Mouse (Mus musculus) kidney, embryonic 16.5 days (tissue): Measurements from ENCODE around the gene Cabp4. TPM values are rescaled to one million over a fixed set of nuclear protein-coding genes. Genes with fewer than 3 reads are reported as not detected.
A peak's percentile ranks its signal among the peaks of the same experiment; 100 is the strongest.

Experiments used
- ATAC-seq: fragments of 200-750 bp; cut with Nextera tagmentation; 2 replicates; pipeline ENCODE4 v1.8.0; 2017; ENCODE audit warnings: moderate TSS enrichment; ENCODE audit not compliant: low FRiP score, low TSS enrichment
- H3K27ac ChIP-seq: fragments of 300-500 bp; sonication (generic); 2 replicates; pipeline ENCODE4 v1.5.1; 2014; ENCODE audit warnings: low read length
- H3K27me3 ChIP-seq: fragments of 300-500 bp; sonication (generic); 2 replicates; pipeline ENCODE4 v1.6.1; 2014; ENCODE audit warnings: low read length, control low read depth, mixed read lengths; ENCODE audit not compliant: insufficient read depth
- H3K36me3 ChIP-seq: fragments of 300-500 bp; sonication (generic); 2 replicates; pipeline ENCODE4 v1.6.1; 2014; ENCODE audit warnings: low read length, control low read depth, mixed read lengths; ENCODE audit not compliant: insufficient read depth
- H3K4me1 ChIP-seq: fragments of 300-500 bp; sonication (generic); 2 replicates; pipeline ENCODE4 v1.6.1; 2014; ENCODE audit warnings: low read length, control low read depth, mixed read lengths; ENCODE audit not compliant: insufficient read depth
- H3K4me2 ChIP-seq: fragments of 300-500 bp; sonication (generic); replicated peaks from 2 replicates; pipeline ENCODE4 v1.6.1; 2014; ENCODE audit warnings: low read depth, low read length
- H3K4me3 ChIP-seq: fragments of 300-500 bp; sonication (generic); 2 replicates; pipeline ENCODE4 v1.5.1; 2014; ENCODE audit warnings: mild to moderate bottlenecking, low read length
- H3K9ac ChIP-seq: fragments of 300-500 bp; sonication (generic); replicated peaks from 2 replicates; pipeline ENCODE4 v1.6.1; 2014; ENCODE audit warnings: low read length
- H3K9me3 ChIP-seq: fragments of 300-500 bp; sonication (generic); 2 replicates; pipeline ENCODE4 v1.6.1; 2016; ENCODE audit warnings: low read length, control low read depth
- WGBS: fragments of 180-500 bp; shearing (Covaris S2); extraction: QIAGEN DNeasy Blood & Tissue Kit; methylation state at CpG from one replicate; pipeline ENCODE4 v1.1.7; 2014; 5-methylcytosine and 5-hydroxymethylcytosine counted together
- polyA plus RNA-seq: library from polyadenylated mRNA; unstranded; fragments of >200 nt; fragmentation: Nextera tagmentation; extraction: Ambion mirVana; gene quantifications from 2 replicates; pipeline ENCODE4 v1.2.1, GENCODE M21; 2015

The Cabp4 gene
- polyA plus RNA-seq, 1 experiment from 2014 or later = 0.14 TPM

GRCm38 (mm10) chr19:4148491-4148806 lies 4.6 kb upstream of the Cabp4 start, which contains the start of gene Coro1b:
Gene Coro1b, plus strand, starts transcription at chr19:4148619.
- under 1% methylated on average over 22 of the region's 33 CpGs for WGBS
- no peaks in the 10 kb centered on the region for H3K9me3 ChIP-seq
- H3K27ac ChIP-seq = peak within 1 kb of the TSS; percentile 65
- peak; percentile 95 for ATAC-seq
- no peaks in the 10 kb centered on the region for H3K27me3 ChIP-seq
- peak within 1 kb of the TSS; percentile 91 for H3K4me2 ChIP-seq
- H3K36me3 ChIP-seq = peaks cover 10% of the 10 kb centered on the region
- H3K9ac ChIP-seq = peak within 1 kb of the TSS; percentile 93
- peaks cover 25% of the 10 kb centered on the region for H3K4me1 ChIP-seq
- H3K4me3 ChIP-seq = peak within 1 kb of the TSS; percentile 84

- peak overlapping the region; percentile 63; the same call in 1 of the 2 replicates for H3K9ac ChIP-seq
- H3K27me3 ChIP-seq = no peaks in the 10 kb centered on the region
- WGBS = 34% methylated on average over 9 of the region's 9 CpGs
- H3K27ac ChIP-seq = peak overlapping the region; percentile 42
- peak overlapping the region; percentile 91 for H3K4me2 ChIP-seq
- no peaks in the 10 kb centered on the region for H3K9me3 ChIP-seq
- H3K36me3 ChIP-seq = peaks cover 8% of the 10 kb centered on the region
- peak; percentile 2; the same call in 1 of the 2 replicates for ATAC-seq
- H3K4me3 ChIP-seq = peak overlapping the region; percentile 84
- H3K4me1 ChIP-seq = peaks cover 25% of the 10 kb centered on the region
Measured at GRCm38 (mm10) chr19:4147782-4148490, 4.1 kb upstream of the Cabp4 start.

GRCm38 (mm10) chr19:4147022-4147405 lies 3.2 kb upstream of the Cabp4 start:
- no peaks in the 10 kb centered on the region for H3K27me3 ChIP-seq
- peaks cover 28% of the 10 kb centered on the region for H3K4me1 ChIP-seq
- no peak overlapping the region for H3K27ac ChIP-seq
- no peak overlapping the region for H3K4me3 ChIP-seq
- peaks cover 8% of the 10 kb centered on the region for H3K36me3 ChIP-seq
- no peaks in the 10 kb centered on the region for H3K9me3 ChIP-seq
- no peak overlapping the region for H3K4me2 ChIP-seq
- 69% methylated on average over 3 of the region's 3 CpGs for WGBS
- no peak for ATAC-seq
- H3K9ac ChIP-seq = no peak overlapping the region

GRCm38 (mm10) chr19:4146366-4147021 lies 2.7 kb upstream of the Cabp4 start:
- Histone ChIP-seq H3K4me2 (no peak overlapping the region), H3K9ac (no peak overlapping the region), H3K27me3 (no peaks in the 10 kb centered on the region), H3K4me3 (no peak overlapping the region), H3K4me1 (peaks cover 28% of the 10 kb centered on the region), H3K27ac (no peak overlapping the region), H3K9me3 (no peaks in the 10 kb centered on the region), H3K36me3 (peaks cover 8% of the 10 kb centered on the region)
- WGBS = 65% methylated on average over 12 of the region's 12 CpGs
- no peak for ATAC-seq

DNA sequence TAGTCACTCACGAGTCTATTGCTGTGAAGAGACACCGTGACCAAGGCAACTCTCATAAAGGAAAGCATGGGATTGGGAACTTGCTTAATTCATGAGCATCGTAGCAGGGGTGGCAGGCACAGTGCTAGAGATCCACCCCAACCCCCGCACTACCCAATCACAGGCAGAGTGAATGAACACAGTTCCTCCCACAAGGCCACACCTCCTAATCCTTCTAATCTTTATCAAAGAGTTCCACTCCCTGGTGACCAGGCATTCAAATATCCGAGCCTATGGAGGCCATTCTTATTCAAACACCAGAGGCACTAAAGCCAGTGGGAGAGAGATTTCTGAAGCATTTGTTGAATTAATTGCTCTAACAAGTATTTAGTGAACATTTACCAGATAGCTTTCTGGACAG lies 2.1 kb upstream of the Cabp4 start:
- Histone ChIP-seq H3K27me3 (no peaks in the 10 kb centered on the region), H3K27ac (no peak overlapping the region), H3K4me3 (no peak overlapping the region), H3K9me3 (no peaks in the 10 kb centered on the region), H3K4me2 (no peak overlapping the region), H3K9ac (no peak overlapping the region), H3K36me3 (peaks cover 4% of the 10 kb centered on the region; the same call in 1 of the 2 replicates), H3K4me1 (peaks cover 28% of the 10 kb centered on the region)
- no peak for ATAC-seq
- 95% methylated on average over 5 of the region's 5 CpGs for WGBS

DNA sequence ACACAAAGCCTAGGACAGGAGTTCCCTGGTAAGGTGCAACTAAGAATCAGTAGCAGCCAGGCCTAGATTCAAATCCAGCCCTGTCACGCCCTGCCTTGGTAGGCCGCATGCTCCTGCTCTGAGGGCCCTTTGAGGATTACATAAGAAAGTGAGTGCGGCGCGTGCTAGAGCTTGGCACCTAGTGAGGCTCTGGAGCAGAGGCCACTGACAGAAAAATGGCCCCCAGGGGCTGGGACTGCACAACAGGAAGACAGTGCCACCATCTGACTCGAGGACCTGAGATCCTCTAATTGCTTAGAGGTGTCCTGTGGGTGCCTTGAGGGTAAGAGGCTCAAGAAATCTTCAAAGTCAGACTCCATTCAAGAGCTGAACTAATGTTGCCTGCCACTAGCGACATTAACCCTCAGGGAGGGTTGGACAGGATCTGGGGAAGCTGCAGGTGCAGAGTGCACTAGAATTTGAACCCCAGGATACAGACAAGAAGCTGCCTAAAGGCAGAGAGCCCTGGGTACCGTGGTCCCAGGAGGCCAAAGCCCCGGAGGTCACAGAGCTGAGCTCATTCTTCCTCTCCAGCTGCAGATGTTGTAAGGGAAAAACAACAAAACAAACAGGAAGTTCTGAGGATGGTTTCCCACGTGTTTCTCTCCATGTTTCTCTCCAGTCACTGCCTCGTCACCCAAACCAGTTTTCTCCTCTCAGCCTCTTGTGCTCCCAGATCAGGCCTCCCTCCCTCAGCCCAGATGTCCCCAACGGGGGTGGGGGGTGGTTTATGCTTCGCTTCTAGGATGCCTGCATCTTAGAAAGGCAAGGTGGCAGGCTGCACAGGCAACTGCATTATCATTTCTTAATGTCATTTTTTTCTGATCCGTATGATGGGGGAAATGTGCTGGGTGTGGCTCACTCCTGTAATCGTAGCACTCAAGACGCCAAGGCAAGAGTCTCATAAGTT lies 991 bp upstream of the Cabp4 start:
- no peaks in the 10 kb centered on the region for H3K9me3 ChIP-seq
- 74% methylated on average over 16 of the region's 16 CpGs for WGBS
- no peak overlapping the region for H3K9ac ChIP-seq
- H3K27ac ChIP-seq = no peak overlapping the region
- no peaks in the 10 kb centered on the region for H3K27me3 ChIP-seq
- no peak for ATAC-seq
- no peaks in the 10 kb centered on the region for H3K36me3 ChIP-seq
- H3K4me2 ChIP-seq = no peak overlapping the region
- no peak overlapping the region for H3K4me3 ChIP-seq
- peaks cover 19% of the 10 kb centered on the region for H3K4me1 ChIP-seq

DNA sequence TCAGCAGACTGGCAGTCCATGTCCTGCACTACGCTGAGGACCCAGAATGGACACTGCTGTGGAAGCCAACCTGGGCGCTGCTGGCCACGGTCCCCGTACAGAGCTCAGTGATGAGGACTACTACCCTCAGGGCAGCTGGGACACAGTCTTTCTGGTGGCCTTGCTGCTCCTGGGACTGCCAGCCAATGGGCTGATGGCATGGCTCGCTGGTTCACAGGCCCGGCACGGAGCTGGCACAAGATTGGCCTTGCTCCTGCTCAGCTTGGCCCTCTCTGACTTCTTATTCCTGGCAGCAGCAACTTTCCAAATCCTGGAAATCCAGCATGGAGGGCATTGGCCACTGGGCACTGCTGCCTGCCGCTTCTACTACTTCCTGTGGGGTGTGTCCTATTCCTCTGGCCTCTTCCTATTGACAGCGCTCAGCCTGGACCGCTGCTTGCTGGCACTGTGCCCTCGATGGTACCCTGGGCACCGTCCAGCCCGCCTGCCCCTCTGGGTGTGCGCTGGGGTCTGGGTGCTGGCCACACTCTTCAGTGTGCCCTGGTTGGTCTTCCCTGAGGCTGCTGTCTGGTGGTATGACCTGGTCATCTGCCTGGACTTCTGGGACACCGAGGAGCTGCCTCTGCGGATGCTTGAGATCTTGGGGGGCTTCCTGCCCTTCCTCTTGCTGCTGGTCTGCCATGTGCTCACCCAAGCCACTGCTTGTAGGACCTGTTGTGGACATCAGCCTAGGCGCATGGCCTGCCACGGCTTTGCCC lies 1.2 kb downstream of the Cabp4 start:
- WGBS = 89% methylated on average over 18 of the region's 18 CpGs

DNA sequence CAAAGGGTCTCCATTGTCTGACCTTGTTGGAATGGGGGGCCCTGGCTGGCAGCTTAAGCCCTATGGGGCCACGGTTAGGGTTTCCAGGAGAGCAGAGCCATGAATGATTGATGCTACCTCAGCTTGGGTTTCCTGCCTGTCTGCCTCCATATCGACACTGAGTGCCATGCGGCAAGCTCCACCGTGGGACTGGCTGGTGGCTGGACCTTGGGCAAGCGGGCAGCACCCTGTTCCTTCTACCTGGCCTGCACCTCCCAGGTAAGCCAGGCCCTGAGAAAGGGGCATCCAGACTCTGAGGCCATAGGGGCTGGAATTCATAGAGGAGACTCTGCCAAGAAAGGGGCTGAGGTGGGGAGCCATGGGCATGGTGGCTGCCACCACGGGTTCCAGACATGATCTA lies 3.7 kb downstream of the Cabp4 start:
- no peak overlapping the region for H3K27ac ChIP-seq
- WGBS = 64% methylated on average over 6 of the region's 6 CpGs
- no peaks in the 10 kb centered on the region for H3K9me3 ChIP-seq
- no peak overlapping the region for H3K4me2 ChIP-seq
- no peak overlapping the region for H3K9ac ChIP-seq
- no peak for ATAC-seq
- no peaks in the 10 kb centered on the region for H3K27me3 ChIP-seq
- H3K4me3 ChIP-seq = no peak overlapping the region
- H3K36me3 ChIP-seq = no peaks in the 10 kb centered on the region
- H3K4me1 ChIP-seq = 0 out of 2 replicates have a peak, but pooled peaks cover 3% of the 10 kb centered on the region

More for the DNA sequence above, 1.2 kb downstream of the Cabp4 start:
- Histone ChIP-seq H3K9ac (no peak overlapping the region), H3K27ac (no peak overlapping the region), H3K4me2 (no peak overlapping the region), H3K36me3 (no peaks in the 10 kb centered on the region), H3K9me3 (no peaks in the 10 kb centered on the region), H3K27me3 (no peaks in the 10 kb centered on the region), H3K4me1 (0 out of 2 replicates have a peak, but pooled peaks cover 3% of the 10 kb centered on the region), H3K4me3 (no peak overlapping the region)
- no peak for ATAC-seq

- Histone ChIP-seq H3K4me1 (0 out of 2 replicates have a peak, but pooled peaks cover 3% of the 10 kb centered on the region), H3K27ac (no peak within 1 kb of the TSS), H3K36me3 (no peaks in the 10 kb centered on the region), H3K9ac (no peak within 1 kb of the TSS), H3K27me3 (no peaks in the 10 kb centered on the region), H3K9me3 (no peaks in the 10 kb centered on the region), H3K4me2 (no peak within 1 kb of the TSS), H3K4me3 (no peak within 1 kb of the TSS)
- no peak for ATAC-seq
- WGBS = 86% methylated on average over 2 of the region's 2 CpGs
Measured at GRCm38 (mm10) chr19:4139446-4139845, 4.4 kb downstream of the Cabp4 start, which contains the start of gene Gpr152. Gene Gpr152, plus strand, starts transcription at chr19:4139787.
